31 mouse cellular contexts compared by ENCODE assay signal in the genomic region with DNA sequence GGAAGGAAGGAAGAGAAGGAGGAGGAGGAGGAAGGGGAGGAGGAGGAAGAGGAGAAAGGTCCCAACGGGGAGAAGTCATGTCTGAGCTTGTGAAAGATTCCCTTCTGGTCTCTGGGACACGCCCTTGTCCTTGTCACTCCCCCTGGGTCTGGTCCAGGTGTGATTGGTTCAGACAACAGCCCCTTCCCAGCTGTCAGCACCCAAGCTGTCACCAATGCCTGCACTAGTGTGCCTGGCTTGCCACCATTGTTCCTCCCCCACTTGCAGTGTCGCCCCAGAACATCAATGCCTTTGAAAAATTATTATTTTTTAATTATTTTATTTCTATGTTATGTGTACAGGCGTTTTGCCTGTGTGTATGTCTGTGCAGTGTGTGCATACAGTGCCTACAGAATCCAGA. TPM values are rescaled to one million over a fixed set of nuclear protein-coding genes. Genes with fewer than 3 reads are reported as not detected.
"Had no signal": no experiment of that assay in that cellular context is flagged by ENCODE, and none has a peak within 500 bp of the region (broad histone marks: within the 10 kb centered on the region; RNA-seq: fewer than 3 reads in every experiment).

No protein-coding gene starts in this region.

- H3K36me3 ChIP-seq: limb, embryonic 10.5 days; limb, embryonic 12.5 days; limb, embryonic 13.5 days; limb, embryonic 15.5 days; liver, embryonic 12.5 days; liver, embryonic 13.5 days; liver, embryonic 15.5 days; lung, embryonic 15.5 days; midbrain, embryonic 10.5 days; midbrain, embryonic 12.5 days; midbrain, embryonic 13.5 days; midbrain, embryonic 15.5 days; neural tube, embryonic 12.5 days had no signal

- ATAC-seq: liver, embryonic 12.5 days; liver, postnatal 0 days; lung, postnatal 0 days; midbrain, embryonic 13.5 days; midbrain, embryonic 15.5 days; midbrain, embryonic 16.5 days had no signal

- H3K9me3 ChIP-seq: limb, embryonic 10.5 days; limb, embryonic 12.5 days; limb, embryonic 13.5 days; limb, embryonic 15.5 days; liver, embryonic 12.5 days; liver, embryonic 13.5 days; liver, embryonic 15.5 days; lung, embryonic 15.5 days; midbrain, embryonic 10.5 days; midbrain, embryonic 12.5 days; midbrain, embryonic 13.5 days; midbrain, embryonic 15.5 days; neural tube, embryonic 12.5 days had no signal

- H3K9ac ChIP-seq: limb, embryonic 12.5 days; limb, embryonic 13.5 days; limb, embryonic 15.5 days; liver, embryonic 12.5 days; liver, embryonic 13.5 days; liver, embryonic 14.5 days; liver, embryonic 15.5 days; liver, postnatal 0 days; lung, embryonic 14.5 days; lung, embryonic 15.5 days; midbrain, embryonic 12.5 days; midbrain, embryonic 13.5 days; midbrain, embryonic 15.5 days; neural tube, embryonic 12.5 days had no signal

- DNase-seq: left cerebral cortex, postnatal 4 days; liver; liver, embryonic 13.5 days; liver, postnatal 0 days; lung, adult 18-20 months; lung, adult 2 months; lung, embryonic 14.5 days; lung, postnatal 10 days; lung, postnatal 14 days; lung, postnatal 36 days; midbrain, embryonic 14.5 days had no signal

- H3K4me1 ChIP-seq: midbrain, embryonic 12.5 days; midbrain, embryonic 13.5 days; midbrain, embryonic 15.5 days; neural tube, embryonic 12.5 days had no signal

- H3K27me3 ChIP-seq: limb, embryonic 12.5 days; limb, embryonic 13.5 days; limb, embryonic 15.5 days; lung, embryonic 15.5 days; midbrain, embryonic 15.5 days had no signal

- H3K4me3 ChIP-seq: limb, embryonic 10.5 days; limb, embryonic 12.5 days; limb, embryonic 13.5 days; limb, embryonic 15.5 days; liver, embryonic 12.5 days; liver, embryonic 13.5 days; liver, embryonic 15.5 days; lung, embryonic 15.5 days; megakaryocyte, embryonic 14.5 days; midbrain, embryonic 10.5 days; midbrain, embryonic 12.5 days; midbrain, embryonic 13.5 days; midbrain, embryonic 15.5 days; neural tube, embryonic 12.5 days had no signal

- H3K4me2 ChIP-seq: limb, embryonic 12.5 days; limb, embryonic 13.5 days; limb, embryonic 15.5 days; liver, embryonic 11.5 days; liver, embryonic 12.5 days; liver, embryonic 13.5 days; liver, embryonic 15.5 days; lung, embryonic 14.5 days; lung, embryonic 15.5 days; midbrain, embryonic 11.5 days; midbrain, embryonic 12.5 days; midbrain, embryonic 13.5 days; midbrain, embryonic 15.5 days; neural tube, embryonic 12.5 days had no signal

- H3K27ac ChIP-seq: limb, embryonic 10.5 days; limb, embryonic 12.5 days; limb, embryonic 13.5 days; limb, embryonic 15.5 days; liver, embryonic 12.5 days; liver, embryonic 13.5 days; liver, embryonic 14.5 days; liver, embryonic 15.5 days; midbrain, embryonic 10.5 days; midbrain, embryonic 12.5 days; midbrain, embryonic 13.5 days; midbrain, embryonic 15.5 days; neural tube, embryonic 12.5 days had no signal

RNA-seq across cellular contexts. Expression of a gene that starts 22.0 kb away (rescaled TPM):
- total RNA-seq: monocyte, adult 5-6 weeks had no signal

RNA-seq across cellular contexts. Expression of a gene that starts 54.4 kb away (rescaled TPM):
- total RNA-seq: megakaryocyte progenitor cell, adult 5-6 weeks had no signal
